Mouse (Mus musculus) forebrain, embryonic 12.5 days (tissue): Measurements from ENCODE around the gene Spata16. TPM values are rescaled to one million over a fixed set of nuclear protein-coding genes. Genes with fewer than 3 reads are reported as not detected.

Experiments
- ATAC-seq: fragments of 200-750 bp; cut with Nextera tagmentation; 2 replicates; pipeline ENCODE4 v1.8.0; 2017; ENCODE audit warnings: moderate TSS enrichment; ENCODE audit not compliant: low FRiP score
- H3K27ac ChIP-seq: fragments of 300-500 bp; sonication (generic); 2 replicates; pipeline ENCODE4 v1.5.1; 2016; ENCODE audit warnings: mild to moderate bottlenecking
- H3K27me3 ChIP-seq: fragments of 300-500 bp; sonication (generic); 2 replicates; pipeline ENCODE4 v1.6.1; 2016; ENCODE audit warnings: mild to moderate bottlenecking
- H3K36me3 ChIP-seq: fragments of 300-500 bp; sonication (generic); replicated peaks from 2 replicates; pipeline ENCODE4 v1.6.1; 2016; ENCODE audit warnings: mild to moderate bottlenecking
- H3K4me1 ChIP-seq: fragments of 300-500 bp; sonication (generic); 2 replicates; pipeline ENCODE4 v1.6.1; 2016
- H3K4me2 ChIP-seq: fragments of 300-500 bp; sonication (generic); 2 replicates; pipeline ENCODE4 v1.6.1; 2016; ENCODE audit warnings: mild to moderate bottlenecking, moderate library complexity
- H3K4me3 ChIP-seq: fragments of 300-500 bp; sonication (generic); replicated peaks from 2 replicates; pipeline ENCODE4 v1.5.1; 2016; ENCODE audit warnings: mild to moderate bottlenecking
- H3K9ac ChIP-seq: fragments of 300-500 bp; sonication (generic); 2 replicates; pipeline ENCODE4 v1.6.1; 2016; ENCODE audit warnings: mild to moderate bottlenecking
- H3K9me3 ChIP-seq: fragments of 300-500 bp; sonication (generic); 2 replicates; pipeline ENCODE4 v1.6.1; 2016
- WGBS: fragments of 180-500 bp; shearing (Covaris S2); methylation state at CpG from one replicate; pipeline ENCODE4 v1.1.7; 2016; 5-methylcytosine and 5-hydroxymethylcytosine counted together
- polyA plus RNA-seq: library from polyadenylated mRNA; unstranded; fragments of >200 nt; fragmentation: Nextera tagmentation; extraction: Ambion mirVana; gene quantifications from 2 replicates; pipeline ENCODE4 v1.2.1, GENCODE M21; 2016

Spata16 gene
- polyA plus RNA-seq, 1 experiment from 2014 or later = not detected

DNA sequence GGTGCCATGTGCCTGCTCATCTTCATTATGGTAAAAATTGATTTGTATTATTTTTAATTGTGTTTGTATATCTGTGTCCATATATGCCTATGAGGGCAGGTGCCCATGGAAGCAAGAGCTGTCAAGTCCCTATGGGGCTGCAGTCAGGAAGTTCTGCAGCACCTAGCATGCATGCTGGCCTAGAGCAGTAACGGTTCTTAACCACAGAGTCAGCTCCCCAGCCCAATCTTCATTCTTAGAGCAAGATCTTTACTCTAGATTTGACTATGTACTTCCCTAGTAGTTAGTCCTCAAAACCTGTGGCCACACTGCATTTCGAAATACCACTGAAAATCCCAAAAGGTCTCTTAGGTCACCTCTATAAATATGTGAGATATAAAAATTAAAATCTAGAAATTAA, 113.1 kb downstream of the Spata16 start:
- Histone ChIP-seq H3K9ac (no peak overlapping the region), H3K9me3 (no peaks in the 10 kb centered on the region), H3K4me3 (no peak overlapping the region), H3K4me1 (no peaks in the 10 kb centered on the region), H3K27me3 (no peaks in the 10 kb centered on the region), H3K27ac (no peak overlapping the region), H3K36me3 (no peaks in the 10 kb centered on the region), H3K4me2 (no peak overlapping the region)
- no peak for ATAC-seq
- WGBS = 82% methylated on average over 2 of the region's 2 CpGs

DNA sequence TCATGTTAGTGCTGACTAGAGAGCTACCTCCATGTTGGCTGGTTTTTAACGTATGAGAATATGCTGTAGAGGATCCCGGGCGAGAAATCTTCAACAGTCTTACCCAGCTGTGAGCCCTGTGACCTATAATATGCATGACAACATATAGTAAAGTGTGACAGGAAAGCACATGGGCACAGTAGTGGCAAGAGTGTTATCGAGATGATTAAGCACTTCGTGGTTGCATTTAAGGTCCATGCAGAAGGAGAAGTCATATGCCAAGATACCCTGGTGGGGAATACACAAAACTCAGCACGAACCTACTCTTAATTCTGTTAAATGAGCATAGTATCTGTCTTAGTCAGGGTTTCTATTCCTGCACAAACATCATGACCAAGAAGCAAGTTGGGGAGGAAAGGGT, 115.0 kb downstream of the Spata16 start:
- Histone ChIP-seq H3K36me3 (no peaks in the 10 kb centered on the region), H3K4me1 (no peaks in the 10 kb centered on the region), H3K4me2 (no peak overlapping the region), H3K9ac (no peak overlapping the region), H3K27me3 (no peaks in the 10 kb centered on the region), H3K4me3 (no peak overlapping the region), H3K9me3 (no peaks in the 10 kb centered on the region), H3K27ac (no peak overlapping the region)
- no peak for ATAC-seq
- WGBS = 89% methylated on average over 6 of the region's 6 CpGs

DNA sequence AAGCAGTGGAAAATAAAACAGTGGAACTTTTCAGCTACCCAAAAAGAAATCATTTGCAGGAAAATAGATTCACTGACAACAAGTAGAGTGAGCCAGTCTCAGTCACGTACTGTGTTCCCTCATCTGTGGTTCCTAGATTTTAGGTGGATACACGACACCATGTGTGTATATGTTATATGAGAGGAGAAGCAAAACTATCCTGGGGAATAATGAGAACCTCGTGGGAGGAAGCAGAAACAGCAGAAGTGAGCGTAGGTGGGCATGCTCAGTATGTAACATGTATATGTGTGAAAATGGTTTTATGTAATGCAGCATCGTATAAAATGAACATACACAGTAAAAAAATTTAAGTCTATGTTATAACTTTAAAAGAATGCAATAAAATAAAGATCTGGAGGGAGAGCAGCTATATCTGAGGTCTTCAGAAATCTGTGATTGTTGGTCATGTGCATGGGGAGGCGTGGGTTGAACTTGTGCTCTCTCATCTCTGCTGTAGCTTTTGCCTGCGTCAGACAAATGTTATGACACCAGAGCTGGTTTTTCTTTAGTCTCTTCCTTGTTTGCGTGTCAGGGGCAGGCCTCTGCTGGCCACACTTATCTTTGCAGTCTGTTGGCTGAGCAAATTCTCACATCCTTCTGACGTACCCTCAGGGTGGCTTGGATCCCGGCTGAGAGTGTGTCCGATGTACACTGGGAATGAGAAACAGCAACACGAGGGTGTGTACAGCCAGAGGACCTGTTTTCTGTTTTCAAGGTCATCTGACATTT, 156.1 kb downstream of the Spata16 start:
- WGBS = 81% methylated on average over 12 of the region's 12 CpGs
- Histone ChIP-seq H3K27me3 (no peaks in the 10 kb centered on the region), H3K4me1 (peaks cover 5% of the 10 kb centered on the region), H3K9ac (no peak overlapping the region), H3K36me3 (no peaks in the 10 kb centered on the region), H3K4me2 (no peak overlapping the region), H3K27ac (no peak overlapping the region), H3K4me3 (no peak overlapping the region), H3K9me3 (no peaks in the 10 kb centered on the region)
- no peak for ATAC-seq

DNA sequence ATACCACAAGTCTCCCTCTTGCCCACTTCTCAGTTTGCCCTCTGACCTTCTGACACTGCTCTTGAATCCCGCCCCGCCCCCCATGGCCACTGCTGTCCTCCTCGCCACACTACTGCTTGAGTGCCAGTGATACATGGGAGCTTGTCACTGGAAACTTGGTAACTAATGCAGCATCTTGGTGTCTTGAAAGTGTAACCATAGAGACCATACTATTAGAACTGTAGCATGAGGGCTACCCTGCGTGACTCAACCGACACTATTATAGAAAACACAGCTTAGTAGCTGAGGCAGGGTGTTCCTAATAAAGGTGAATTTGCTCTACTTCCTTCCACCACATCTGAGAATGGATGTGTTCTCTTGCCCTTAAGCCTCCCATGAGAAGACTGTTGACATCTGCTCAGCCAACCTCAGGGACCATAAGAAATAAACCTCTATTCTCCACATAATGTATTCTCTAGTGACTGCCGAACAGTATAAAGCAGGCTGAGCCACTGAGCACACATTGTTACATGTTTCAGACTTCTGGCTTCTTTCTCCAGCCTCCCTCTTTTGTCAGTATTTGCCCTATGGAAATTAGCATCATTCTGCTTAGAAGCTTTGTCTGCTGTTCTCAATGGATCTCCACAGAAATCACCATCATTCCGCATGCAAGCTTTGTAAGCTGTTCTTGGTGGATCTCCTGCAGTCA, 158.6 kb downstream of the Spata16 start:
- Histone ChIP-seq H3K9me3 (no peaks in the 10 kb centered on the region), H3K4me3 (no peak overlapping the region), H3K4me1 (peaks cover 5% of the 10 kb centered on the region), H3K27ac (no peak overlapping the region), H3K27me3 (no peaks in the 10 kb centered on the region), H3K4me2 (no peak overlapping the region), H3K9ac (no peak overlapping the region), H3K36me3 (no peaks in the 10 kb centered on the region)
- WGBS = 61% methylated on average over 7 of the region's 7 CpGs
- ATAC-seq = peak; percentile 51; the same call in 1 of the 2 replicates

DNA sequence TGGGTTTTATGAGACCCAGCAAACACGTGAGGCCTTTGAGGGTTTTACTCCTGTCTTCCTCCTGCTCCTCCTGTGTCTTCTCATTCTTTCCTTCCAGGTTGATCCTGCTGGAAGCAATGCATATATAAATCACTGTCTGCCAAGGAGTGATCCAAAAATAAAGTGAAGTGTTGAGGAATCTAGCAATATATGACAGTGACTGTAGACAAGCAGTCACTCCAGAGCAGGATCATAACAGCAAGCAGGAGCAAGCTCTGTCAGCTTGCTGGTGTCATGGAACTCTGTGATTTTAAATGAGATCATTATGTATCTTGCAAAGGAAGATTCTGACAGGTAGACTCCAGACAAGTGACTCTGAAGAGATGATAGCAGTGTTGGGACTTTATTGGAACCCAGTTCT, 159.5 kb downstream of the Spata16 start:
- no peak overlapping the region for H3K4me2 ChIP-seq
- no peaks in the 10 kb centered on the region for H3K9me3 ChIP-seq
- no peaks in the 10 kb centered on the region for H3K27me3 ChIP-seq
- WGBS = 63% methylated on average over 1 of the region's 1 CpGs
- H3K27ac ChIP-seq = no peak overlapping the region
- H3K9ac ChIP-seq = no peak overlapping the region
- no peak for ATAC-seq
- no peaks in the 10 kb centered on the region for H3K36me3 ChIP-seq
- no peak overlapping the region for H3K4me3 ChIP-seq
- peaks cover 5% of the 10 kb centered on the region for H3K4me1 ChIP-seq

DNA sequence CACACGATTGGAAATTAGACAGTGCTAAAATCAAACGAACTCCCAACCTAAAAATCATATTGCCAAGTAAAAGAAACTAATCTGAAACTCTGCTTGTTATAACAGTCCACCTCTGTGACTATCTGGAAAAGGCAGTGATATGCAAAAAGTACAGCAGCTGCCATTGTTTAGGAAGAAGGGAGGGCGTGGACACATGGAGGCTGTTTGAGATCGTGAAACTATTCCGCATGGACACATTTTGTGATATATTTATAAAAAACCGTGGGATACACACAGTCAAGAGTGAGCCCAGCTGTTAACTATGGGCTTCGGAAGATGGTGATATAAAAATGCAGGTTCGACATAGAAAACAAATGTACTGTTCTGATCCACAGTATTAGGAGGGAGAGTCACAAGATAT, 176.9 kb downstream of the Spata16 start:
- H3K27ac ChIP-seq = no peak overlapping the region
- H3K9ac ChIP-seq = no peak overlapping the region
- no peaks in the 10 kb centered on the region for H3K9me3 ChIP-seq
- no peak overlapping the region for H3K4me2 ChIP-seq
- no peaks in the 10 kb centered on the region for H3K36me3 ChIP-seq
- ATAC-seq = no peak
- no peaks in the 10 kb centered on the region for H3K4me1 ChIP-seq
- no peak overlapping the region for H3K4me3 ChIP-seq
- H3K27me3 ChIP-seq = no peaks in the 10 kb centered on the region
- 91% methylated on average over 8 of the region's 8 CpGs for WGBS

DNA sequence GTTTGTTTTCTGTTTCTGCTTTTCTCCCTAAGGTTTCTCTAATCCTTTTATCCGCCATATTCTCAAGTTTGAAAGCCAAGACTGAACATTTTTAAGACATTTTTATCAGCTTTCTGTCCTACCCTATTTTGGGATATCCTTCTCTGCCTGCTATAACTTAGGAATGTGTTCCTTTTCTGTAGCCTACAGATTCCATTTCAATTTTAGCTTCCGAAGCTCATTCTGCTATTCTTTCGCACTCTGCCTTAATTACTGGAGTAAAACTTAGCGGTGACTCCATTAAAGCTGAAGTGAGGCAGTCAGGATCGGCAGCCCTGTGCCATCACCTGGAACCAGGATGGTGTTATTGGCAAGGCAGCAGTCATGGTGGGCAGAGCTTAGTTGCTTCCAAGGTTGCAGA, 178.3 kb downstream of the Spata16 start:
- no peak overlapping the region for H3K4me3 ChIP-seq
- ATAC-seq = no peak
- H3K9me3 ChIP-seq = no peaks in the 10 kb centered on the region
- no peak overlapping the region for H3K27ac ChIP-seq
- no peaks in the 10 kb centered on the region for H3K4me1 ChIP-seq
- H3K4me2 ChIP-seq = no peak overlapping the region
- H3K36me3 ChIP-seq = no peaks in the 10 kb centered on the region
- WGBS = 91% methylated on average over 5 of the region's 5 CpGs
- H3K27me3 ChIP-seq = no peaks in the 10 kb centered on the region
- no peak overlapping the region for H3K9ac ChIP-seq

DNA sequence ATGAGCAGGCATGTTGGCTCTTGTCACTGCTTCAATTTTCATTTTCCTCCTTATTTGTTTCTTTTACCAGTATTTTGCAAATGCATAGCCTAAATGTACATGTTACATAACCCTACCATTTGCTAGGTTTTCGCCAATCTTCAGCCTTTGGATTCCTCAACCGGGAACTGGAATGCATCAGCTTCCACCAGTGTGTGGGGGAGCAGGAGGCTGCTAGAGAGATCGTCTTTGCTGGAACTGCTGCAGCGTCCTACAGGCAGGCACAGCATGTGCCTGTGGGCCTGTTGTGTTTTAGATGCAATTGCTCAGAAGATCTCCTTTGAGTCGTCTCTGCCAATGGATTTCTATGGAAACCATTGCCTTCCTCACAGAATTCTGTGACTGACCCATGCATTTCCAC, 182.0 kb downstream of the Spata16 start:
- Histone ChIP-seq H3K4me3 (no peak overlapping the region), H3K4me1 (no peaks in the 10 kb centered on the region), H3K4me2 (no peak overlapping the region), H3K27ac (no peak overlapping the region), H3K9ac (no peak overlapping the region), H3K9me3 (no peaks in the 10 kb centered on the region), H3K36me3 (no peaks in the 10 kb centered on the region), H3K27me3 (no peaks in the 10 kb centered on the region)
- WGBS = 60% methylated on average over 5 of the region's 5 CpGs
- no peak for ATAC-seq

DNA sequence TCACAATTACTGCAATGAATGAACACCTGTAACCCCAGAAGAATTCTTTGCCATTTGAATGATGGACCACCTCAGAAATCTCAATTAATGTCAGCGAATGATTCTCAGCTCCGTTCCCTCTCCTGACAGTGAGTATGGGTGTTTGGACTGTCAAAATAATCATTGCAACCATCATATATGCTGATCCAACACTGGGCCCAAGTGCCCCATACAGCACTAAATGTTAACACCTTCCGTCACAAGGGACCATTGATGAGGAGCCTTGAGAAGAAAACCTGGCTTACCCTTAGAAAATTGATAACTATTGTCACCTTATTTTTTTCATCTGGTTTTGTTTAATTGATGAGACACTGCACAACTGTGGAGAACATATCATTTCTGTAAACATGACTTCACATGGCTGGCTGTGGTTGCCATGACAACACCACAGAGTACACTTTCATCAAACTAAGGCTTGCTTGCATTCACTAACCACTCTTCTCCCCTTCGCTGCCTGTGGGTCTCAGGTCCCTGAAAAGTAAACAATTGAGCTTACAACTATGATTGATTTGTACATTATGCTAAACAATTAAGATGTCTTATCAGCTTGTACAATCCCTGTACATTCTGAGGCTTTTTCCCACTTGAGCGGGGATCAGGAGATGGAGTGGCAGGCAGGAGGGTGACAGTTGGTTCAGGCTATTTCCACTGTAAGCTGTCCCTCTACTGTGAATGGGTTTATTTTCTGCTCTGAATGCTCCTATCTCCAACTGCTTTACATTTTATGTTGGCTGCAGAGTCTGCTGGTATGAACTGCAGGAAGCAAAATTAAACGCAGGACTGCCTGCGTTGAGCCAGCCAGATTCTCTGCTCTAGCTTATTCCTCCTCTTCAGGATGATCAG, 189.8 kb downstream of the Spata16 start:
- ATAC-seq = peak; percentile 79
- WGBS = 65% methylated on average over 7 of the region's 7 CpGs

DNA sequence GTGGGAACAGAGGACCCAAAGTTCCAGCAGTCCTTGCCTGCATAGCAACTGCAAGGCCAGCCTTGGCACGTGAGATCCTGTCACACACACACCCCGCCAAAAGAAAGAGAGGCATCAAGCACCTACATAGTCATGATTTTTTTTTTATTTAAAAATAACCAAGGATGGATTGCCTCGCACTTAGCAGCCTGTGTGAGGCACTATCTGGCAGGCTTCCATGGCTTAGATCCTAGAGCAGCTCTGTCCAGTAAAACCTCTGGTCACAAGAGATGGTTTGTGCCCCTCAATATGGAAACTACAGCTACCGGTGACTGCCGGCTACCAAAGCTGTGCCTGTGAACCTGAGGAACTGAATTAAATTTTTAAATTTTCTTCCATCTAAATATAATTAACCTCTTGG, 195.5 kb downstream of the Spata16 start:
- Histone ChIP-seq H3K9ac (no peak overlapping the region), H3K27ac (no peak overlapping the region), H3K36me3 (no peaks in the 10 kb centered on the region), H3K27me3 (no peaks in the 10 kb centered on the region), H3K4me1 (peaks cover 18% of the 10 kb centered on the region), H3K9me3 (no peaks in the 10 kb centered on the region), H3K4me2 (no peak overlapping the region), H3K4me3 (no peak overlapping the region)
- WGBS = 94% methylated on average over 5 of the region's 5 CpGs
- ATAC-seq = no peak

More for the DNA sequence above, 189.8 kb downstream of the Spata16 start:
- Histone ChIP-seq H3K9ac (no peak overlapping the region), H3K4me1 (peaks cover 5% of the 10 kb centered on the region), H3K27ac (no peak overlapping the region), H3K4me2 (no peak overlapping the region), H3K27me3 (no peaks in the 10 kb centered on the region), H3K4me3 (no peak overlapping the region), H3K9me3 (no peaks in the 10 kb centered on the region), H3K36me3 (no peaks in the 10 kb centered on the region)

DNA sequence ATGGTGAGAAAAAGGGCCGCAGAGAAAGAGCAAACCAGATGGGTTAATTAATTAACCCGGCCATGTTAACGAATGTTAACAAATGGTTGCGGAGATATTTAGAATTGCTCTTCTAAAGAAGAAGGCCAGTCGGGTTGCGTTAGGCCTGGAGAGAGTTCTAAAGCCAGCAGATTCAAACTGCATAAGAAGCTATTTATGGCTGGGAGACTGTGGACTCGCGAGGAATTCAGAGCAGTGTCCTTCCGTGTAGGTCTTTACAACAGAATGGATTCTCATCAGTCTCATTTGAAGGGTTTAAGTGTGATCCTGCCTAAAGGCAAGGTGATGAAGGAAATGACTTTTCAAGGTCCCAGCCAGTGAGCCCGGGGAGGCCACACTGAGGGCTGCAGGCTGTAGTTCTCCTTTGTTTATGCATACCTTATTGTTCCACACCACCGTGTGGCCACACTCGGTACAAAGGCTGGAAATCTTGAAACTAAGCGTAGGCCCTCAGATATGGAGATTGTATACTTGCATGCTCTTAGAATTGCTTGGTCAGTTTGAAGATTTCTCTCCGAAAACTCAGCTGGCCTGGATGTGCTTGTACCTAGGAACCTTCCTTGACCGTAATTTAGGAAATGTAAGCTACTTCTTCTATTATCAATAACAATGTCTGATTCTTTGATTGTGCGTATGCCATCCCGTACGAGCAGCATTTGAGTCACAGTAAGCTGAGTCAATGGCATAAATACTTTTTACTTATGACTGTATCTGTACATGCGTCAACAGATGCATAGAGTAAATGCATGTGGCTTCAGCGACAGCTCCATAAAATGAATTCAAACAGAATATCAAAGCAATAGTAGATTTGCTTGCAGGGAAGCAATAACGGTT, 197.0 kb downstream of the Spata16 start:
- peak; percentile 76 for ATAC-seq
- H3K4me3 ChIP-seq = no peak overlapping the region
- WGBS = 57% methylated on average over 21 of the region's 21 CpGs
- no peaks in the 10 kb centered on the region for H3K36me3 ChIP-seq
- H3K27me3 ChIP-seq = no peaks in the 10 kb centered on the region
- no peak overlapping the region for H3K9ac ChIP-seq
- H3K9me3 ChIP-seq = no peaks in the 10 kb centered on the region
- 0 out of 2 replicates have a peak overlapping the region, but pooled peaks have one; percentile 26 for H3K27ac ChIP-seq
- H3K4me1 ChIP-seq = peaks cover 18% of the 10 kb centered on the region
- no peak overlapping the region for H3K4me2 ChIP-seq
